Mouse (Mus musculus): ENCODE measurements around the gene Khdc3.

Khdc3 gene

GRCm38 (mm10) chr9:73101536-73101935, at the start of gene Khdc3:
Gene Khdc3 (plus strand): TSS chr9:73101836.
- ChIA-PET CTCF (interaction anchor here in 3 of 4 experiments (0.6 to 1.1 kb wide), 5 partner anchors 20 to 105 kb away, joined by 3 to 18 read pairs (median 3); no protein-coding TSS in a partner anchor), POLR2A (interaction anchor here (0.6 to 2.0 kb wide), 16 partner anchors 9 to 119 kb away, joined by 3 to 15 read pairs (median 4); partner anchors contain the start of genes Rsl24d1 (in 2 of the 4), Ccpg1 (in 1 of the 4), Ccpg1os (in 1 of the 4) and Rab27a (in 1 of the 4))

- POLR2A ChIA-PET: interaction anchor here in 3 of 4 experiments (0.5 to 2.5 kb wide), 17 partner anchors 8 to 431 kb away, joined by 3 to 11 read pairs (median 5); partner anchors contain the start of gene Rab27a (in 1 of the 3)
Measured at GRCm38 (mm10) chr9:73055441-73055911, 46.2 kb upstream of the Khdc3 start.

GRCm38 (mm10) chr9:73059224-73059623, 42.4 kb upstream of the Khdc3 start:
- ChIA-PET POLR2A (interaction anchor here in 1 of 4 experiments (0.8 kb wide), 1 partner anchor 11 kb away, joined by 13 read pairs; no protein-coding TSS in a partner anchor), CTCF (interaction anchor here in 1 of 4 experiments (0.5 kb wide), 1 partner anchor 20 kb away, joined by 3 read pairs; no protein-coding TSS in a partner anchor)

More at GRCm38 (mm10) chr9:73055441-73055911, 46.2 kb upstream of the Khdc3 start:
- CTCF ChIA-PET: interaction anchor here in 3 of 4 experiments (0.5 to 2.4 kb wide), 5 partner anchors 11 to 36 kb away, joined by 3 to 10 read pairs (median 4); partner anchors contain the start of gene Rab27a (in 1 of the 3)

GRCm38 (mm10) chr9:73063621-73064290, 37.9 kb upstream of the Khdc3 start:
- CTCF ChIA-PET: interaction anchor here in 1 of 4 experiments (0.6 kb wide), 1 partner anchor 27 kb away, joined by 4 read pairs; no protein-coding TSS in a partner anchor
- POLR2A ChIA-PET: interaction anchor here in 2 of 4 experiments (0.6 to 2.2 kb wide), 7 partner anchors 8 to 711 kb away, joined by 3 to 8 read pairs (median 4); partner anchors contain the start of gene Rab27a (in 1 of the 2)

GRCm38 (mm10) chr9:73067086-73067485, 34.5 kb upstream of the Khdc3 start:
- POLR2A ChIA-PET: interaction anchor here in 3 of 4 experiments (0.5 to 3.3 kb wide), 28 partner anchors 9 to 98 kb away, joined by 3 to 16 read pairs (median 4); partner anchors contain the start of genes Rsl24d1 (in 2 of the 3) and Rab27a (in 1 of the 3)
- CTCF ChIA-PET: interaction anchor here (0.5 to 0.8 kb wide), 15 partner anchors 14 to 895 kb away, joined by 3 to 12 read pairs (median 4); no protein-coding TSS in a partner anchor

GRCm38 (mm10) chr9:73068230-73068679, 33.4 kb upstream of the Khdc3 start:
- ChIA-PET CTCF (interaction anchor here in 3 of 4 experiments (0.6 to 0.7 kb wide), 3 partner anchors 23 to 43 kb away, joined by 3 read pairs; no protein-coding TSS in a partner anchor), POLR2A (interaction anchor here in 2 of 4 experiments (0.6 to 3.3 kb wide), 8 partner anchors 11 to 45 kb away, joined by 3 to 16 read pairs (median 4); partner anchors contain the start of genes Rab27a (in 1 of the 2) and Rsl24d1 (in 1 of the 2))

- POLR2A ChIA-PET: interaction anchor here in 2 of 4 experiments (1.0 to 3.3 kb wide), 5 partner anchors 10 to 25 kb away, joined by 3 to 16 read pairs (median 4); partner anchors contain the start of gene Rab27a (in 1 of the 2)
- CTCF ChIA-PET: interaction anchor here in 2 of 4 experiments (0.6 to 0.7 kb wide), 2 partner anchors 23 to 43 kb away, joined by 3 read pairs; no protein-coding TSS in a partner anchor
Measured at GRCm38 (mm10) chr9:73068688-73069087, 32.9 kb upstream of the Khdc3 start.

GRCm38 (mm10) chr9:73070971-73071659, 30.5 kb upstream of the Khdc3 start:
- ChIA-PET POLR2A (interaction anchor here (0.6 to 2.7 kb wide), 30 partner anchors 9 to 153 kb away, joined by 3 to 13 read pairs (median 3); partner anchors contain the start of genes Rsl24d1 (in 2 of the 4) and Pigb (in 1 of the 4)), CTCF (interaction anchor here (0.5 to 2.9 kb wide), 36 partner anchors 8 to 1799 kb away, joined by 3 to 21 read pairs (median 4); partner anchors contain the start of genes Rab27a (in 2 of the 4) and Gm20509 (in 1 of the 4))

- CTCF ChIA-PET: interaction anchor here (0.6 to 2.9 kb wide), 8 partner anchors 10 to 238 kb away, joined by 3 to 17 read pairs (median 6); partner anchors contain the start of genes Gm20509 (in 1 of the 4) and Rab27a (in 1 of the 4)
- POLR2A ChIA-PET: interaction anchor here in 2 of 4 experiments (0.5 to 2.7 kb wide), 8 partner anchors 8 to 146 kb away, joined by 3 to 12 read pairs (median 4); no protein-coding TSS in a partner anchor
Measured at GRCm38 (mm10) chr9:73072426-73072825, 29.2 kb upstream of the Khdc3 start.

- POLR2A ChIA-PET: interaction anchor here in 1 of 4 experiments (0.5 to 1.5 kb wide), 3 partner anchors 11 to 433 kb away, joined by 3 to 4 read pairs (median 4); no protein-coding TSS in a partner anchor
Measured at GRCm38 (mm10) chr9:73073169-73073568, 28.5 kb upstream of the Khdc3 start.

GRCm38 (mm10) chr9:73079349-73079748, 22.3 kb upstream of the Khdc3 start:
- CTCF ChIA-PET: interaction anchor here (0.6 to 2.5 kb wide), 12 partner anchors 8 to 1792 kb away, joined by 3 to 10 read pairs (median 4); partner anchors contain the start of genes Dyx1c1 (in 1 of the 4), Gm44503 (in 1 of the 4) and Rab27a (in 1 of the 4)

More at GRCm38 (mm10) chr9:73073169-73073568, 28.5 kb upstream of the Khdc3 start:
- CTCF ChIA-PET: no interaction called here

GRCm38 (mm10) chr9:73079801-73080325, 21.8 kb upstream of the Khdc3 start:
- ChIA-PET POLR2A (interaction anchor here (0.5 to 4.5 kb wide), 16 partner anchors 9 to 234 kb away, joined by 3 to 16 read pairs (median 6); partner anchors contain the start of gene Rsl24d1 (in 1 of the 4)), CTCF (interaction anchor here (0.6 to 2.5 kb wide), 12 partner anchors 9 to 1791 kb away, joined by 3 to 10 read pairs (median 4); partner anchors contain the start of genes Dyx1c1 (in 1 of the 4), Gm44503 (in 1 of the 4) and Rab27a (in 1 of the 4))

More at GRCm38 (mm10) chr9:73079349-73079748, 22.3 kb upstream of the Khdc3 start:
- POLR2A ChIA-PET: interaction anchor here (0.5 to 4.5 kb wide), 13 partner anchors 8 to 233 kb away, joined by 3 to 16 read pairs (median 6); no protein-coding TSS in a partner anchor

GRCm38 (mm10) chr9:73082291-73083000, 19.2 kb upstream of the Khdc3 start:
- ChIA-PET POLR2A (interaction anchor here in 3 of 4 experiments (0.6 to 3.1 kb wide), 8 partner anchors 10 to 138 kb away, joined by 3 to 13 read pairs (median 4); partner anchors contain the start of gene Rab27a (in 1 of the 3)), CTCF (interaction anchor here in 3 of 4 experiments (0.5 to 1.6 kb wide), 4 partner anchors 9 to 285 kb away, joined by 3 to 8 read pairs (median 3); no protein-coding TSS in a partner anchor)

GRCm38 (mm10) chr9:73083956-73084355, 17.7 kb upstream of the Khdc3 start:
- CTCF ChIA-PET: interaction anchor here in 3 of 4 experiments (0.5 to 1.5 kb wide), 8 partner anchors 10 to 129 kb away, joined by 3 to 5 read pairs (median 3); no protein-coding TSS in a partner anchor
- POLR2A ChIA-PET: interaction anchor here in 3 of 4 experiments (0.6 to 2.3 kb wide), 15 partner anchors 10 to 128 kb away, joined by 3 to 9 read pairs (median 4); partner anchors contain the start of genes Gm20509 (in 1 of the 3) and Rab27a (in 1 of the 3)

GRCm38 (mm10) chr9:73085845-73086244, 15.8 kb upstream of the Khdc3 start:
- POLR2A ChIA-PET: interaction anchor here in 2 of 4 experiments (1.0 to 2.3 kb wide), 10 partner anchors 8 to 60 kb away, joined by 3 to 7 read pairs (median 4); partner anchors contain the start of genes Rab27a (in 1 of the 2) and Rsl24d1 (in 1 of the 2)

More at GRCm38 (mm10) chr9:73085845-73086244, 15.8 kb upstream of the Khdc3 start:
- CTCF ChIA-PET: interaction anchor here in 3 of 4 experiments (0.8 to 1.0 kb wide), 4 partner anchors 10 to 19 kb away, joined by 3 to 6 read pairs (median 4); no protein-coding TSS in a partner anchor
